Mouse (Mus musculus): ENCODE results near the gene Taz. TPM values are rescaled to one million over a fixed set of nuclear protein-coding genes. Genes with fewer than 3 reads are reported as not detected.

The Taz gene
- polyA plus RNA-seq, 1 experiment from 2014 or later: 77.6 TPM

GRCm38 (mm10) chrX:74296538-74297448 is 15.1 kb downstream of the Taz start, which contains the start of gene Atp6ap1:
Gene Atp6ap1 (plus strand): TSS chrX:74297097.
- peaks cover 6% of the 10 kb centered on the region; the same call in 1 of the 2 replicates for H3K36me3 ChIP-seq (ENCODE audit: control insufficient read depth, insufficient read depth)
- H3K9me3 ChIP-seq (replicated peaks; ENCODE audit: control insufficient read depth, low read length): no peaks in the 10 kb centered on the region
- 14% methylated on average over 37 of the region's 37 CpGs for WGBS
- peak within 1 kb of the TSS; percentile 73 for H3K4me2 ChIP-seq (ENCODE audit: low read depth, low read length)
- H3K9ac ChIP-seq (ENCODE audit: low read length): peak within 1 kb of the TSS; percentile 84
- H3K27me3 ChIP-seq (ENCODE audit: control insufficient read depth, insufficient read depth, low read length): no peaks in the 10 kb centered on the region
- ATAC-seq (replicated peaks; ENCODE audit: extremely low read depth, insufficient read depth, low FRiP score): peak; percentile 97
- H3K27ac ChIP-seq (ENCODE audit: low read length): peak within 1 kb of the TSS; percentile 62
- 0 out of 2 replicates have a peak, but pooled peaks cover 3% of the 10 kb centered on the region for H3K4me1 ChIP-seq (ENCODE audit: control insufficient read depth, insufficient read depth, low read length)
- H3K4me3 ChIP-seq (ENCODE audit: low read length): peak within 1 kb of the TSS; percentile 73

- Histone ChIP-seq H3K9me3 (replicated peaks; ENCODE audit: control insufficient read depth, low read length) (no peaks in the 10 kb centered on the region), H3K4me2 (ENCODE audit: low read depth, low read length) (no peak overlapping the region), H3K27ac (ENCODE audit: low read length) (no peak overlapping the region), H3K4me1 (ENCODE audit: control insufficient read depth, insufficient read depth, low read length) (0 out of 2 replicates have a peak, but pooled peaks cover 3% of the 10 kb centered on the region), H3K27me3 (ENCODE audit: control insufficient read depth, insufficient read depth, low read length) (no peaks in the 10 kb centered on the region), H3K4me3 (ENCODE audit: low read length) (no peak overlapping the region), H3K9ac (ENCODE audit: low read length) (no peak overlapping the region), H3K36me3 (ENCODE audit: control insufficient read depth, insufficient read depth) (peaks cover 7% of the 10 kb centered on the region)
- WGBS: 62% methylated on average over 1 of the region's 1 CpGs
- ATAC-seq (replicated peaks; ENCODE audit: extremely low read depth, insufficient read depth, low FRiP score): no peak
These were observed 16.6 kb downstream of the Taz start for GRCm38 (mm10) chrX:74298348-74298747.

GRCm38 (mm10) chrX:74299721-74300120 is 18.0 kb downstream of the Taz start:
- peaks cover 5% of the 10 kb centered on the region; the same call in 1 of the 2 replicates for H3K4me1 ChIP-seq (ENCODE audit: control insufficient read depth, insufficient read depth, low read length)
- no peaks in the 10 kb centered on the region for H3K27me3 ChIP-seq (ENCODE audit: control insufficient read depth, insufficient read depth, low read length)
- no peaks in the 10 kb centered on the region for H3K9me3 ChIP-seq (replicated peaks; ENCODE audit: control insufficient read depth, low read length)
- whole genome bisulfite sequencing: 77% methylated on average over 3 of the region's 3 CpGs
- no peak overlapping the region for H3K9ac ChIP-seq (ENCODE audit: low read length)
- no peak overlapping the region for H3K4me2 ChIP-seq (ENCODE audit: low read depth, low read length)
- no peak for ATAC-seq (replicated peaks; ENCODE audit: extremely low read depth, insufficient read depth, low FRiP score)
- no peak overlapping the region for H3K4me3 ChIP-seq (ENCODE audit: low read length)
- H3K36me3 ChIP-seq (ENCODE audit: control insufficient read depth, insufficient read depth): peaks cover 10% of the 10 kb centered on the region
- H3K27ac ChIP-seq (ENCODE audit: low read length): no peak overlapping the region

GRCm38 (mm10) chrX:74304867-74305700 is 23.4 kb downstream of the Taz start, which contains the start of gene Gdi1:
Gene Gdi1 (plus strand): TSS chrX:74304998.
- peak within 1 kb of the TSS; percentile 80 for H3K9ac ChIP-seq (ENCODE audit: low read length)
- peaks cover 26% of the 10 kb centered on the region for H3K36me3 ChIP-seq (ENCODE audit: control insufficient read depth, insufficient read depth)

GRCm38 (mm10) chrX:74312540-74313464 is 31.1 kb downstream of the Taz start, which contains the start of gene Fam50a:
Gene Fam50a (plus strand): TSS chrX:74313033.
- Histone ChIP-seq H3K27me3 (ENCODE audit: control insufficient read depth, insufficient read depth, low read length) (no peaks in the 10 kb centered on the region), H3K4me3 (ENCODE audit: low read length) (peak within 1 kb of the TSS; percentile 73), H3K4me1 (ENCODE audit: control insufficient read depth, insufficient read depth, low read length) (no peaks in the 10 kb centered on the region), H3K9ac (ENCODE audit: low read length) (peak within 1 kb of the TSS; percentile 82), H3K9me3 (replicated peaks; ENCODE audit: control insufficient read depth, low read length) (no peaks in the 10 kb centered on the region), H3K4me2 (ENCODE audit: low read depth, low read length) (peak within 1 kb of the TSS; percentile 61), H3K36me3 (ENCODE audit: control insufficient read depth, insufficient read depth) (peaks cover 18% of the 10 kb centered on the region), H3K27ac (ENCODE audit: low read length) (peak within 1 kb of the TSS; percentile 88)
- peak; percentile 95 for ATAC-seq (replicated peaks; ENCODE audit: extremely low read depth, insufficient read depth, low FRiP score)
- WGBS: 18% methylated on average over 59 of the region's 59 CpGs

More at GRCm38 (mm10) chrX:74304867-74305700, 23.4 kb downstream of the Taz start, which contains the start of gene Gdi1:
- H3K4me2 ChIP-seq (ENCODE audit: low read depth, low read length): peak within 1 kb of the TSS; percentile 75
- peak within 1 kb of the TSS; percentile 94 for H3K27ac ChIP-seq (ENCODE audit: low read length)
- H3K4me3 ChIP-seq (ENCODE audit: low read length): peak within 1 kb of the TSS; percentile 67
- peaks cover 10% of the 10 kb centered on the region for H3K4me1 ChIP-seq (ENCODE audit: control insufficient read depth, insufficient read depth, low read length)
- no peaks in the 10 kb centered on the region for H3K9me3 ChIP-seq (replicated peaks; ENCODE audit: control insufficient read depth, low read length)
- ATAC-seq (replicated peaks; ENCODE audit: extremely low read depth, insufficient read depth, low FRiP score): peak; percentile 84
- no peaks in the 10 kb centered on the region for H3K27me3 ChIP-seq (ENCODE audit: control insufficient read depth, insufficient read depth, low read length)
- WGBS: 7% methylated on average over 38 of the region's 41 CpGs

- H3K36me3 ChIP-seq (ENCODE audit: control insufficient read depth, insufficient read depth): no peaks in the 10 kb centered on the region
- peak within 1 kb of the TSS; percentile 67 for H3K4me2 ChIP-seq (ENCODE audit: low read depth, low read length)
- peak within 1 kb of the TSS; percentile 53 for H3K4me3 ChIP-seq (ENCODE audit: low read length)
- no peaks in the 10 kb centered on the region for H3K9me3 ChIP-seq (replicated peaks; ENCODE audit: control insufficient read depth, low read length)
- peaks cover 11% of the 10 kb centered on the region for H3K4me1 ChIP-seq (ENCODE audit: control insufficient read depth, insufficient read depth, low read length)
- WGBS: 12% methylated on average over 22 of the region's 30 CpGs
- H3K27me3 ChIP-seq (ENCODE audit: control insufficient read depth, insufficient read depth, low read length): no peaks in the 10 kb centered on the region
- peak within 1 kb of the TSS; percentile 62 for H3K27ac ChIP-seq (ENCODE audit: low read length)
- peak within 1 kb of the TSS; percentile 73 for H3K9ac ChIP-seq (ENCODE audit: low read length)
- peak; percentile 92 for ATAC-seq (replicated peaks; ENCODE audit: extremely low read depth, insufficient read depth, low FRiP score)
These were observed 47.0 kb downstream of the Taz start, which contains the start of gene Plxna3 for GRCm38 (mm10) chrX:74328725-74329161. Gene Plxna3 (plus strand): TSS chrX:74329066.

- Histone ChIP-seq H3K4me1 (ENCODE audit: control insufficient read depth, insufficient read depth, low read length) (peaks cover 11% of the 10 kb centered on the region), H3K9me3 (replicated peaks; ENCODE audit: control insufficient read depth, low read length) (no peaks in the 10 kb centered on the region), H3K36me3 (ENCODE audit: control insufficient read depth, insufficient read depth) (no peaks in the 10 kb centered on the region), H3K4me3 (ENCODE audit: low read length) (peak overlapping the region; percentile 53), H3K27me3 (ENCODE audit: control insufficient read depth, insufficient read depth, low read length) (no peaks in the 10 kb centered on the region), H3K9ac (ENCODE audit: low read length) (peak overlapping the region; percentile 73), H3K27ac (ENCODE audit: low read length) (no peak overlapping the region), H3K4me2 (ENCODE audit: low read depth, low read length) (peak overlapping the region; percentile 67)
- peak; percentile 15; the same call in 1 of the 2 replicates for ATAC-seq (replicated peaks; ENCODE audit: extremely low read depth, insufficient read depth, low FRiP score)
- WGBS: 18% methylated on average over 10 of the region's 10 CpGs
These were observed 47.5 kb downstream of the Taz start for GRCm38 (mm10) chrX:74329215-74329671.

All from heart, embryonic 16.5 days (tissue).